11 mouse cellular contexts compared by ENCODE assay signal in the genomic region with DNA sequence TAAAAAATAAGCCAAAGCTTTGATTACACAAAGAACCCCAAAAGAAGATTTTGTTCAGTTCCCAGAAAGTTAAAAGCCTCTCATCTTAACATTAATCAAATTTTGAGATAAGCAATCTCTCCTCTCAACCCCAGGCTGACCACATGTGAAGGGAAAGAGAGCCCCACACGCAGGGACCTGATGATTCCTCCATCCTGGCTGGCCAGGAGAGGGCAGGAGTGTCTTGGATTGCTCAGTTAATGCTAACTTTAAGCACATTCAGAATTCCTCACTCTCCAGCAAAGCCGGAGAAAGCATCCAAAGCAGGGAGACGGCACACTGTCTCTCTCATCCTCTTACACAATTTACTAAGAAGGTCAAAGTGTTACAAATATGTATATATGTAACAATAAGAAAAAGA. TPM values are rescaled to one million over a fixed set of nuclear protein-coding genes. Genes with fewer than 3 reads are reported as not detected.
DNase-seq lines count a peak whose midpoint lies in the region; ATAC-seq and TF ChIP-seq lines count a peak whose summit lies in the region.
"Had no signal": no experiment of that assay in that cellular context is flagged by ENCODE, and none has a peak within 500 bp of the region (broad histone marks: within the 10 kb centered on the region; RNA-seq: fewer than 3 reads in every experiment).

No protein-coding gene starts in this region.

- no peaks in the 10 kb centered on the region for H3K27me3 ChIP-seq in kidney, embryonic 14.5 days (ENCODE audit: control insufficient read depth, insufficient read depth, low read length)
- H3K27me3 ChIP-seq in liver, postnatal 0 days (ENCODE audit: insufficient read depth, low read length): no peaks in the 10 kb centered on the region
- H3K27me3 ChIP-seq: embryonic facial prominence, embryonic 12.5 days had no signal

- H3K9me3 ChIP-seq in kidney, embryonic 14.5 days (ENCODE audit: control insufficient read depth, low read length): no peaks in the 10 kb centered on the region
- no peaks in the 10 kb centered on the region for H3K9me3 ChIP-seq in ES-E14 (ENCODE audit: control insufficient read depth, insufficient read depth, low read depth, low read length)
- no peaks in the 10 kb centered on the region for H3K9me3 ChIP-seq in liver, postnatal 0 days (ENCODE audit: low read length)
- H3K9me3 ChIP-seq: embryonic facial prominence, embryonic 12.5 days had no signal

- no peak overlapping the region for H3K4me2 ChIP-seq in kidney, embryonic 14.5 days (replicated peaks; ENCODE audit: low read depth, low read length)
- H3K4me2 ChIP-seq in liver, postnatal 0 days (ENCODE audit: low read depth, low read length): no peak overlapping the region
- H3K4me2 ChIP-seq: embryonic facial prominence, embryonic 12.5 days had no signal

- no peak overlapping the region for H3K4me3 ChIP-seq in kidney, embryonic 14.5 days (ENCODE audit: low read length)
- H3K4me3 ChIP-seq in ES-E14 (ENCODE audit: insufficient read depth in 1 of 2, low read depth in 1 of 2, low read length in 2 of 2, poor library complexity in 1 of 2, severe bottlenecking in 1 of 2): no peak overlapping the region
- H3K4me3 ChIP-seq in liver, postnatal 0 days (ENCODE audit: low read depth, low read length): no peak overlapping the region
- H3K4me3 ChIP-seq: embryonic facial prominence, embryonic 12.5 days had no signal

- H3K9ac ChIP-seq in kidney, embryonic 14.5 days (ENCODE audit: low read depth, low read length): no peak overlapping the region
- H3K9ac ChIP-seq in ES-E14 (ENCODE audit: insufficient read depth, low read depth, low read length, poor library complexity, severe bottlenecking): no peak overlapping the region
- H3K9ac ChIP-seq in liver, postnatal 0 days (replicated peaks): no peak overlapping the region
- H3K9ac ChIP-seq: embryonic facial prominence, embryonic 12.5 days had no signal

- no peak for TF ChIP-seq EP300 in liver, postnatal 0 days (IDR thresholded peaks at IDR 0.05; ENCODE audit: low read depth)

- no peak overlapping the region for H3K27ac ChIP-seq in kidney, embryonic 14.5 days (ENCODE audit: low read depth, low read length)
- no peak overlapping the region for H3K27ac ChIP-seq in ES-E14 (ENCODE audit: insufficient read depth, low read depth, low read length, poor library complexity, severe bottlenecking)
- no peak overlapping the region for H3K27ac ChIP-seq in liver, postnatal 0 days (ENCODE audit: low read depth)
- H3K27ac ChIP-seq: embryonic facial prominence, embryonic 12.5 days had no signal

- H3K36me3 ChIP-seq in kidney, embryonic 14.5 days (ENCODE audit: control insufficient read depth, insufficient read depth, low read length): no peaks in the 10 kb centered on the region
- no peaks in the 10 kb centered on the region for H3K36me3 ChIP-seq in ES-E14 (ENCODE audit: control insufficient read depth, insufficient read depth, low read length, poor library complexity, severe bottlenecking)
- H3K36me3 ChIP-seq in liver, postnatal 0 days (replicated peaks; ENCODE audit: insufficient read depth, low read length): no peaks in the 10 kb centered on the region
- H3K36me3 ChIP-seq: embryonic facial prominence, embryonic 12.5 days had no signal

- H3K4me1 ChIP-seq in kidney, embryonic 14.5 days (ENCODE audit: control insufficient read depth, insufficient read depth, low read length): no peaks in the 10 kb centered on the region
- H3K4me1 ChIP-seq in ES-E14 (ENCODE audit: control insufficient read depth in 2 of 2, insufficient read depth in 2 of 2, low read length in 2 of 2, poor library complexity in 1 of 2): no peaks in the 10 kb centered on the region
- H3K4me1 ChIP-seq in liver, postnatal 0 days (ENCODE audit: insufficient read depth): no peaks in the 10 kb centered on the region
- H3K4me1 ChIP-seq: embryonic facial prominence, embryonic 12.5 days had no signal

- ATAC-seq in kidney, embryonic 14.5 days (ENCODE audit: low FRiP score, low TSS enrichment): no peak
- no peak for ATAC-seq in liver, postnatal 0 days
- no peak for ATAC-seq in megakaryocyte, adult 5-6 weeks (ENCODE audit: poor library complexity, severe bottlenecking)

- in situ Hi-C loops in ES-E14 (cut with MboI; ENCODE audit: low sequenced_read_pairs in 2 of 2, unreplicated experiment in 2 of 2): no loop called here

- WGBS in kidney, embryonic 14.5 days: 6% methylated on average over 3 of the region's 3 CpGs
- 27% methylated on average over 3 of the region's 3 CpGs for WGBS in liver, postnatal 0 days (ENCODE audit: insufficient replicate concordance)

- peak; percentile 66 for TF ChIP-seq CTCF in liver, postnatal 0 days (IDR thresholded peaks at IDR 0.05; ENCODE audit: low read depth)

- DNase-seq in kidney, adult 18-20 months: peak; percentile 45
- peak; percentile 6 for DNase-seq in ES-E14 (ENCODE audit: low read depth, low spot score)
- peak; percentile 58 to 70 for DNase-seq in adrenal gland, postnatal 36 days
- peak; percentile 21 to 23 for DNase-seq in frontal cortex, postnatal 36 days (ENCODE audit: low spot score in 2 of 2)
- peak; percentile 24 for DNase-seq in liver, postnatal 0 days
- peak; percentile 22 for DNase-seq in yolk sac, embryonic 10.5 days (ENCODE audit: low spot score)

TF ChIP-seq in ES-E14, 5 proteins besides CTCF, POLR2A, EP300 and RAD21:
- TF ChIP-seq ZC3H11A (IDR thresholded peaks at IDR 0.05; ENCODE audit: borderline replicate concordance, low read depth, low read length): peak; percentile 26; the same call in 1 of the 2 replicates
- TF ChIP-seq ZNF384 (IDR thresholded peaks at IDR 0.05; ENCODE audit: low read depth, low read length): no peak

RNA-seq across cellular contexts. Expression of a gene that starts 26.7 kb away (rescaled TPM):
- polyA plus RNA-seq in kidney, embryonic 14.5 days (2014; fragmentation: Nextera tagmentation; extraction: Ambion mirVana): not detected in 2 replicates
- 0.22 TPM in 1 of 2 replicates, not detected in the other for total RNA-seq in ES-E14 (2012; rRNA removed)
- not detected for total RNA-seq in adrenal gland, postnatal 36 days (2021)
- polyA plus RNA-seq in liver, postnatal 0 days (2015; fragmentation: Nextera tagmentation; extraction: Ambion mirVana): not detected in 2 replicates
- total RNA-seq in megakaryocyte, adult 5-6 weeks (2015): not detected in 2 replicates
- total RNA-seq in megakaryocyte, adult 5-6 weeks (2017): not detected in 2 replicates
- total RNA-seq: left cerebral cortex, postnatal 36 days had no signal
- polyA plus RNA-seq: embryonic facial prominence, embryonic 12.5 days; spleen, adult 2 months had no signal

RNA-seq across cellular contexts. Expression of a gene that starts 52.2 kb away (rescaled TPM):
- 49.9 and 53.8 TPM in 2 replicates for polyA plus RNA-seq in kidney, embryonic 14.5 days (2014; fragmentation: Nextera tagmentation; extraction: Ambion mirVana)
- total RNA-seq in ES-E14 (2012; rRNA removed): 23.4 and 36.5 TPM in 2 replicates
- 10 to 100 TPM; 19.2 to 19.4 TPM for total RNA-seq in adrenal gland, postnatal 36 days (2021)
- 4.2 and 5.4 TPM in 2 replicates for polyA plus RNA-seq in liver, postnatal 0 days (2015; fragmentation: Nextera tagmentation; extraction: Ambion mirVana)
- total RNA-seq in megakaryocyte, adult 5-6 weeks (2015): 2.4 and 5.8 TPM in 2 replicates
- 7.2 and 11.0 TPM in 2 replicates for total RNA-seq in megakaryocyte, adult 5-6 weeks (2017)

Comparison
In these comparisons a context has a peak if more than half of its experiments do, and no peak if none do; other contexts are left out.
1. DNase-seq: peak in every context shown above with its lines; median percentile 64 in adrenal gland, postnatal 36 days; 45 in kidney, adult 18-20 months; 24 in liver, postnatal 0 days; 22 in frontal cortex, postnatal 36 days; 22 in yolk sac, embryonic 10.5 days; 6 in ES-E14.